Mouse (Mus musculus) CH12.LX (cell line): ENCODE measurements at regions not wholly inside any gene's neighbourhood (a gene's known extent, or its start where the extent isn't known, plus 50 kb on each side); places are given as distances from the start of the nearest gene placed in this dataset.

Experiments
- DNase-seq: peaks from one replicate; pipeline ENCODE4 v3.0.0-alpha.2; 2013; ENCODE audit errors: extremely low read depth
- H3K27ac ChIP-seq: 2 replicates; pipeline ENCODE4 v1.5.1; 2012; ENCODE audit warnings: low read depth, mild to moderate bottlenecking, control low read depth, moderate library complexity; ENCODE audit not compliant: insufficient read depth
- H3K27me3 ChIP-seq: replicated peaks from 2 replicates; pipeline ENCODE3; 2012; ENCODE audit warnings: inconsistent platforms
- H3K36me3 ChIP-seq, 2 experiments: replicated peaks in 1 of 2; 2 replicates each; pipeline versions ENCODE3 to v1.6.1; 2012; ENCODE audit warnings: inconsistent platforms in 1 of 2, low read length in 1 of 2, mild to moderate bottlenecking in 1 of 2, mixed read lengths in 1 of 2, moderate library complexity in 1 of 2; ENCODE audit not compliant: control insufficient read depth in 1 of 2, insufficient read depth in 1 of 2
- H3K4me1 ChIP-seq, 2 experiments: 2 replicates each; pipeline ENCODE4 v1.6.1; 2012; ENCODE audit warnings: inconsistent platforms in 1 of 2, moderate library complexity in 1 of 2; ENCODE audit not compliant: insufficient read depth in 2 of 2, control insufficient read depth in 1 of 2
- H3K4me2 ChIP-seq: 2 replicates; pipeline ENCODE4 v1.6.1; 2012; ENCODE audit warnings: low read depth, mild to moderate bottlenecking, control low read depth; ENCODE audit not compliant: poor library complexity, insufficient read depth, severe bottlenecking
- H3K4me3 ChIP-seq, 3 experiments: fragments of 150-350 bp in 1 of 3; sonication (generic) in 1 of 3; replicated peaks in 1 of 3; 2 replicates each; pipeline versions ENCODE3 to v1.5.1; 2011 to 2012; ENCODE audit warnings: low read depth in 2 of 3, low read length in 2 of 3, mild to moderate bottlenecking in 2 of 3, moderate library complexity in 2 of 3, control low read depth in 1 of 3, improper control_type of control experiment in 1 of 3, inconsistent platforms in 1 of 3, mixed read lengths in 1 of 3; ENCODE audit not compliant: poor library complexity in 1 of 3
- H3K79me2 ChIP-seq: replicated peaks from 2 replicates; pipeline ENCODE4 v1.6.1; 2012; ENCODE audit warnings: mild to moderate bottlenecking, moderate library complexity; ENCODE audit not compliant: control insufficient read depth, poor library complexity, insufficient read depth, severe bottlenecking; ENCODE audit errors: extremely low read depth
- H3K9ac ChIP-seq: 2 replicates; pipeline ENCODE4 v1.6.1; 2012; ENCODE audit warnings: low read depth, mild to moderate bottlenecking, control low read depth, moderate library complexity; ENCODE audit not compliant: insufficient read depth
- H3K9me3 ChIP-seq: replicated peaks from 2 replicates; pipeline ENCODE3; 2012; ENCODE audit warnings: low read length, inconsistent platforms, mixed read lengths
- BHLHE40 ChIP-seq: IDR thresholded peaks from 2 replicates; pipeline ENCODE4 v1.6.1; 2011; ENCODE audit warnings: mild to moderate bottlenecking, low read depth, low read length, improper control_type of control experiment
- CHD2 ChIP-seq: IDR thresholded peaks from 2 replicates; pipeline ENCODE4 v1.6.1; 2011; ENCODE audit warnings: low read length, improper control_type of control experiment
- CTCF ChIP-seq, 2 experiments: IDR thresholded peaks in 1 of 2; conservative IDR thresholded peaks in 1 of 2; 2 replicates each; pipeline ENCODE4 v1.5.1; 2011 to 2012; ENCODE audit warnings: low read depth in 2 of 2, low read length in 2 of 2, improper control_type of control experiment in 1 of 2, inconsistent platforms in 1 of 2, mild to moderate bottlenecking in 1 of 2, moderate library complexity in 1 of 2
- ELF1 ChIP-seq: IDR thresholded peaks from 2 replicates; pipeline ENCODE4 v1.6.1; 2014; ENCODE audit warnings: low read depth, mild to moderate bottlenecking, inconsistent platforms, low read length, improper control_type of control experiment
- HCFC1 ChIP-seq: IDR thresholded peaks from 2 replicates; pipeline ENCODE4 v1.6.1; 2012; ENCODE audit warnings: low read depth, mild to moderate bottlenecking, inconsistent platforms, low read length, improper control_type of control experiment
- JUN ChIP-seq: IDR thresholded peaks from 2 replicates; pipeline ENCODE4 v1.6.1; 2011; ENCODE audit warnings: low read depth, mild to moderate bottlenecking, low read length, improper control_type of control experiment, moderate library complexity; ENCODE audit not compliant: insufficient read depth
- MEF2A ChIP-seq: IDR thresholded peaks from 2 replicates; pipeline ENCODE4 v1.6.1; 2014; ENCODE audit warnings: low read depth, mild to moderate bottlenecking, inconsistent platforms, low read length, improper control_type of control experiment, borderline replicate concordance
- NELFE ChIP-seq: IDR thresholded peaks from 2 replicates; pipeline ENCODE4 v1.6.1; 2011; ENCODE audit warnings: low read depth, low read length, improper control_type of control experiment
- PAX5 ChIP-seq: IDR thresholded peaks from 2 replicates; pipeline ENCODE4 v1.6.1; 2012; ENCODE audit warnings: low read length, inconsistent platforms, mixed read lengths
- RAD21 ChIP-seq: IDR thresholded peaks from 2 replicates; pipeline ENCODE4 v1.6.1; 2011; ENCODE audit warnings: low read depth, mild to moderate bottlenecking, low read length, improper control_type of control experiment, moderate library complexity
- RCOR1 ChIP-seq: conservative IDR thresholded peaks from 2 replicates; pipeline ENCODE4 v1.6.1; 2012; ENCODE audit warnings: low read depth, mild to moderate bottlenecking, inconsistent platforms, low read length, improper control_type of control experiment
- SIN3A ChIP-seq: IDR thresholded peaks from 2 replicates; pipeline ENCODE4 v1.6.1; 2012; ENCODE audit warnings: low read length, improper control_type of control experiment, inconsistent platforms
- SMC3 ChIP-seq: IDR thresholded peaks from 2 replicates; pipeline ENCODE4 v1.6.1; 2011; ENCODE audit warnings: low read depth, low read length, improper control_type of control experiment
- TBP ChIP-seq: conservative IDR thresholded peaks from 2 replicates; pipeline ENCODE4 v1.6.1; 2011; ENCODE audit warnings: low read depth, low read length, improper control_type of control experiment
- UBTF ChIP-seq: IDR thresholded peaks from 2 replicates; pipeline ENCODE4 v1.6.1; 2012; ENCODE audit warnings: low read depth, mild to moderate bottlenecking, inconsistent platforms, low read length, improper control_type of control experiment, moderate library complexity
- USF1 ChIP-seq: IDR thresholded peaks from 2 replicates; pipeline ENCODE4 v1.6.1; 2014; ENCODE audit warnings: low read depth, mild to moderate bottlenecking, inconsistent platforms, low read length, improper control_type of control experiment
- USF2 ChIP-seq: conservative IDR thresholded peaks from 2 replicates; pipeline ENCODE4 v1.6.1; 2011; ENCODE audit warnings: low read depth, low read length, improper control_type of control experiment
- ZKSCAN1 ChIP-seq: IDR thresholded peaks from 2 replicates; pipeline ENCODE4 v1.6.1; 2012; ENCODE audit warnings: low read depth, inconsistent platforms, low read length, improper control_type of control experiment, borderline replicate concordance
- dilution Hi-C: fragments of 300-500 bp; cut with MboI; formaldehyde crosslinking; loops from 2 replicates; pipeline ENCODE4 v1.14.3; 2020; ENCODE audit warnings: low sequenced_read_pairs; ENCODE audit not compliant: extremely low pct_unique_long_range_greater_than_20kb, extremely low pct_ligation_motif_present
- in situ Hi-C: fragments of 300-500 bp; cut with MboI; formaldehyde crosslinking; loops from 3 replicates; pipeline ENCODE4 v1.14.3; 2019; ENCODE audit warnings: low sequenced_read_pairs, low pct_ligation_motif_present, low pct_unique_long_range_greater_than_20kb, mixed read lengths

DNA sequence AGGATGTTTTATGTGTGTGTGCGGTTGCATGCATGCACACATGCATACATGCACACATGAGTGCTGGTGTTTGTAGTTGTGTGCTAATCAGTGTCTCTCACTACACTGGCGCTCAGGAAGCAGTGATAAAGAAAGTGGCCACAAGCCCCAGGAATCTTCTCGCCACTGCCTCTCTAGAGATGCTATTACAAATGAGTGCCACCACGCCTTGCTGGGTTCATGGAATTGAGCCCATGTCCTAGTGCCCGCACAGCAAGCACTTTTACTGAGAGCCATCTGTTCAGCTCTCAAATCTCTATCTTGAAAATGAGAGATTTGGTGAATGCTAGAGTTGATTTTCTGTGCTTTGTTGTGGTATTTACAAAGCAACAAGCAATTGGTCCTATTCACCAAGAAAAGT, 373.3 kb downstream of the Lpin1 start:
- no peak overlapping the region for H3K4me3 ChIP-seq
- H3K27me3 ChIP-seq = no peaks in the 10 kb centered on the region
- no peaks in the 10 kb centered on the region for H3K36me3 ChIP-seq
- dilution Hi-C loops (no loop called here), in situ Hi-C loops (loop anchor here (25.0 kb wide), 1 partner anchor 300 kb away; no protein-coding TSS in a partner anchor)
- no peak for TF ChIP-seq UBTF
- no peak for TF ChIP-seq BHLHE40
- TF ChIP-seq ZKSCAN1 = no peak
- no peak for TF ChIP-seq USF1
- TF ChIP-seq JUN = no peak
- no peak for TF ChIP-seq CHD2
- TF ChIP-seq PAX5 = no peak
- no peak for TF ChIP-seq SMC3
- TF ChIP-seq RCOR1 = no peak
- TF ChIP-seq MEF2A = no peak
- no peak for TF ChIP-seq USF2
- TF ChIP-seq TBP = no peak
- no peaks in the 10 kb centered on the region for H3K9me3 ChIP-seq
- H3K9ac ChIP-seq = no peak overlapping the region
- H3K27ac ChIP-seq = no peak overlapping the region
- no peak for DNase-seq
- H3K4me1 ChIP-seq = no peaks in the 10 kb centered on the region
- no peak overlapping the region for H3K4me2 ChIP-seq
- no peaks in the 10 kb centered on the region for H3K79me2 ChIP-seq

DNA sequence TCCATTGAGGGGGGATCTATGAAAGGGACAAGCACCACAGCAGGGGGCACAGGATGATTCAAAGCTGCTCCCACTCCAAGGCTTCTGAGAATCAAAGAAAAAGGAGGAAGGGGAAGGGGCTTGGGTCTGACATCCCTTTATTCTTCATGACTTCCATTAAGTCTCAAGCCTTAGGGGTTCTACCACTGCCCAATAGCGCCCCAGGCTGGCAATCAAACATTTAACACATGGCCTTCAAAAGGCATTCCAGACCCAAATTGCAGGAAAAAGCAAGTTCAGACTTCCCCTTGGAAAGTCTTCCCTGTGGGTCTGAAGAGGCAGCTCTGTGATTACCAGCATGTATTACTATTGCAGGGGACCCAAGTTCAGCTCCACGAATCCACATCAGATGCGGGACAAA, 377.2 kb downstream of the Lpin1 start:
- no peak for DNase-seq
- TF ChIP-seq SMC3 (peak; percentile 39), MEF2A (no peak), CHD2 (no peak), SIN3A (no peak), PAX5 (no peak), RAD21 (peak; percentile 24), BHLHE40 (no peak), CTCF (conservative IDR thresholded peaks at IDR 0.05 in 1 of 2, IDR thresholded peaks at IDR 0.05 in 1 of 2; ENCODE audit: low read depth in 2 of 2, low read length in 2 of 2) (peak in 1 of 2 experiments; percentile 30; a peak in 2 of 4 replicates), ELF1 (no peak), USF2 (no peak), USF1 (no peak), HCFC1 (no peak), NELFE (no peak)

More for the DNA sequence above, 377.2 kb downstream of the Lpin1 start:
- no peaks in the 10 kb centered on the region for H3K27me3 ChIP-seq
- peaks cover 0 to 16% of the 10 kb centered on the region in 2 experiments; a peak in 2 of 4 replicates for H3K4me1 ChIP-seq
- H3K79me2 ChIP-seq = no peaks in the 10 kb centered on the region
- in situ Hi-C loops (loop anchor here (25.0 kb wide), 1 partner anchor 304 kb away; no protein-coding TSS in a partner anchor), dilution Hi-C loops (no loop called here)
- H3K9me3 ChIP-seq = no peaks in the 10 kb centered on the region
- H3K27ac ChIP-seq = no peak overlapping the region
- no peak overlapping the region for H3K4me2 ChIP-seq
- H3K36me3 ChIP-seq = no peaks in the 10 kb centered on the region
- no peak overlapping the region for H3K4me3 ChIP-seq
- H3K9ac ChIP-seq = no peak overlapping the region
